Mouse (Mus musculus) embryonic fibroblast, embryonic 13.5 days (primary cell): ENCODE results near the gene Nsl1. TPM values are rescaled to one million over a fixed set of nuclear protein-coding genes. Genes with fewer than 3 reads are reported as not detected.

ENCODE experiments used
- H3K27ac ChIP-seq: 2 replicates; pipeline ENCODE4 v1.5.1; 2012; ENCODE audit warnings: low read length, control low read depth, inconsistent platforms; ENCODE audit not compliant: insufficient read depth
- H3K4me1 ChIP-seq: 2 replicates; pipeline ENCODE4 v1.6.1; 2011; ENCODE audit warnings: low read length; ENCODE audit not compliant: control insufficient read depth, insufficient read depth
- H3K4me3 ChIP-seq: 2 replicates; pipeline ENCODE4 v1.5.1; 2011; ENCODE audit warnings: mild to moderate bottlenecking, control low read depth, low read length; ENCODE audit not compliant: insufficient read depth
- CTCF ChIP-seq: IDR thresholded peaks from 2 replicates; pipeline ENCODE4 v1.5.1; 2011; ENCODE audit warnings: mild to moderate bottlenecking, control low read depth, low read length, moderate library complexity, borderline replicate concordance; ENCODE audit not compliant: insufficient read depth
- POLR2A ChIP-seq: IDR thresholded peaks from 2 replicates; pipeline ENCODE4 v1.6.1; 2011; ENCODE audit warnings: low read depth, mild to moderate bottlenecking, control low read depth, low read length, moderate library complexity
- polyA plus RNA-seq: library from polyadenylated mRNA; stranded (reverse); fragments of >200 nt; gene quantifications from 2 replicates; pipeline ENCODE4 v1.2.4, GENCODE M21; 2011; ENCODE audit warnings: low read depth; ENCODE audit not compliant: missing spikeins, insufficient read length

The Nsl1 gene
- polyA plus RNA-seq, 1 experiment, result 11.7 TPM

GRCm38 (mm10) chr1:191089355-191089754 is 26.5 kb downstream of the Nsl1 start:
- Histone ChIP-seq H3K27ac (no peak overlapping the region), H3K4me1 (no peaks in the 10 kb centered on the region), H3K4me3 (no peak overlapping the region)
- TF ChIP-seq CTCF (no peak), POLR2A (no peak)

DNA sequence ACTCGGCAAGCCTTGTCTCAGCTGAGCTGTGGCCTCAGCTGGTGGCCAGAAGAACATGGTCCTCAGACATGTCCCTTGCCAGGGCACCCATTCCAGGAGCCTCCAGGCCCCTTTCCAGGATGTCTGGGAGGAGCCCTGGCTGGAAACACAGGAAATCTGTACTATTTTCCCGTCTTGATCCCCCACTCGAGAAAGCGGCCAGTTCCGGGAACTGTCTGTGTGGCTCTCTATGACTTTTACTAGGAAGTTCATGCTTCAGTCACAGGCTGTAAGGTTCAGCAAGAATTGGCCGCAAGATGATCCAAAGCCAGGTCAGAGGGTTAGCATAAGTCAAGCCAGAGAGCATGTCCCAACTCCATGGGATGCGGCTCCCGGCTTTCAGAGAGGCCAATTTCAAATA is 29.2 kb downstream of the Nsl1 start:
- Histone ChIP-seq H3K4me1 (no peaks in the 10 kb centered on the region), H3K4me3 (no peak overlapping the region), H3K27ac (no peak overlapping the region)
- TF ChIP-seq CTCF (no peak), POLR2A (no peak)

- no peak overlapping the region for H3K4me3 ChIP-seq
- H3K4me1 ChIP-seq, result no peaks in the 10 kb centered on the region
- TF ChIP-seq POLR2A (no peak), CTCF (no peak)
- H3K27ac ChIP-seq, result no peak overlapping the region
Observed at GRCm38 (mm10) chr1:191093578-191093977, 30.8 kb downstream of the Nsl1 start.

DNA sequence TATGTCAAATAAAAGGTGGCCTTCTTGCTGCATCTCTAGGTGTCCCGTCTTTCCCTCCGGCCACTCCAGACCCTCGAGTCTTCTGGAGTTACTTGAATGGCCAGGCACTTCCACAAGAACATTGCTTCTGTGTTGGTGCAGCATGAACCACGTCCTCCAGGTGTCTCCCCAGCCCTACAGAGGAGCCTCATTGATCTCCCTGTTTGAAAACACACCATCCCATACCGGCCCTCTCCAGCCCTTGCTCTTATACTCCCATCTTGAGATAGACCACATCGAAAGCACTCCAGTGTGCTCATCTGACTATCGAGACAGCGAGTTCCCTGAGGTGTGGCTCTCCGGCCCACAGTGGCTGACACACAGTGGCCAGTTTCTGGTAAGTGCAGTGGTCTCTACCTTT is 32.2 kb downstream of the Nsl1 start:
- H3K4me1 ChIP-seq, result no peaks in the 10 kb centered on the region
- no peak for TF ChIP-seq POLR2A
- TF ChIP-seq CTCF, result peak; percentile 44; the same call in 1 of the 2 replicates
- H3K4me3 ChIP-seq, result no peak overlapping the region

DNA sequence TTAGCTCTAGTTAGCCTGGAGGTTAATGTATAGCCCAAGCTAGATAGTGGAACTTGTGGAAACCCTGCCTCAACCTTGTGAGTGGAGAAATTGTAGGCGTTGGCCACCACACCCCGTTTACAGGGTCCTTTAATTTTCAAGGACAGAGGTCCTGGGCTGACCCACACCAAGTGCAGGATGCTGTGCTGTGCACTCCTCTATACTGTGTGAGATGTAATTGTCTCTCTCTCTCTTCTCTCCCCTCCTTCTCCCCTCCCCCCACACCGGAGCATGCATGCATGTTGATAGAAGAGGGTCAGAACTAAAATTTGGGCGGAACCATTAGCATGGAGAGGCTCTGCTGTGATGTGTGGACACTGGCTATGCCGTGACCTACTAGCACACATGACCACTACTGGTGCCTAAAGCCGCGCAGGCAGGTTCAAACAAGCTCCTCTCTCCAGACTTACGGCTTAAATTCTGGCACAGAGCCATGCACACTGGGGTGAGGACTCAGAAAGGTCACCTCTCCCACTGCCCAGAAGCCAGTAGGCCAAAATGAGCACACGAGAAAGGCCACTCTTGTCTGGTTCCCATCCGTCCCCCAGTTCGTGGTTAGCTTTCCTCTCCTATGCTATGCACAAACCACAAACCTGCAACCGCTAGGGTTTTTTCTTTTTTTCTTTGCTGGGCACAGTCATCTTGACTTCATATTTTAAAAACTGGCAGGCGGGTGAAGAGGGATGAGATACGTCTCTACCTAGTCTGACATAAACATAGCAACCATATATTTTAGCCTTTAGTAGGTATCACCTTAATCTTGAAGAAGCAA is 34.3 kb downstream of the Nsl1 start:
- Histone ChIP-seq H3K4me3 (no peak overlapping the region), H3K27ac (no peak overlapping the region), H3K4me1 (no peaks in the 10 kb centered on the region)
- TF ChIP-seq CTCF, result no peak
- no peak for TF ChIP-seq POLR2A

More for the DNA sequence above, 32.2 kb downstream of the Nsl1 start:
- H3K27ac ChIP-seq, result no peak overlapping the region

GRCm38 (mm10) chr1:191097802-191098747 is 35.3 kb downstream of the Nsl1 start, which contains the start of gene Batf3:
Gene Batf3 (plus strand): TSS chr1:191097847.
- no peak for TF ChIP-seq POLR2A
- peak; percentile 15; the same call in 1 of the 2 replicates for TF ChIP-seq CTCF
- Histone ChIP-seq H3K27ac (no peak within 1 kb of the TSS), H3K4me1 (no peaks in the 10 kb centered on the region), H3K4me3 (peak within 1 kb of the TSS; percentile 60)

DNA sequence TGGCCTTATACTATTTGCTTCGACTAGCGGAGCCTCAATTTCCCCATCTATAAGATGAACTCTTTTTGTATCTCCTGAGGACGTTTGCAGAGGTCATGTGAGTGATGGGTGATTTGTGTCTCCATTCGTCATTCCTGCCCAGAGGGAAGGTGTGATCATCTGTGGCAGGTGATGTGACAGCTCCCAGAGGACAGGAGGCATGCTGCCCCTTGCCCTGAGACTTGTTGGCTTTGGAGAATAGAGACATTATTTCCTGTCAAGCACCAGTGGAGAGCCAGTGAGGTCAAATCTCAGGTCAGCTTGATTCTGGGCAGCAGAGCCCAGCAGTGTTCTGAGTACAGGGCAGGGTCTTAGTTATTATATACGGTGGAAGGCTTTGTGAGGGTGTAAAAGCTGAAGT is 36.3 kb downstream of the Nsl1 start:
- Histone ChIP-seq H3K4me1 (no peaks in the 10 kb centered on the region), H3K27ac (no peak overlapping the region), H3K4me3 (no peak overlapping the region)
- no peak for TF ChIP-seq CTCF
- no peak for TF ChIP-seq POLR2A

DNA sequence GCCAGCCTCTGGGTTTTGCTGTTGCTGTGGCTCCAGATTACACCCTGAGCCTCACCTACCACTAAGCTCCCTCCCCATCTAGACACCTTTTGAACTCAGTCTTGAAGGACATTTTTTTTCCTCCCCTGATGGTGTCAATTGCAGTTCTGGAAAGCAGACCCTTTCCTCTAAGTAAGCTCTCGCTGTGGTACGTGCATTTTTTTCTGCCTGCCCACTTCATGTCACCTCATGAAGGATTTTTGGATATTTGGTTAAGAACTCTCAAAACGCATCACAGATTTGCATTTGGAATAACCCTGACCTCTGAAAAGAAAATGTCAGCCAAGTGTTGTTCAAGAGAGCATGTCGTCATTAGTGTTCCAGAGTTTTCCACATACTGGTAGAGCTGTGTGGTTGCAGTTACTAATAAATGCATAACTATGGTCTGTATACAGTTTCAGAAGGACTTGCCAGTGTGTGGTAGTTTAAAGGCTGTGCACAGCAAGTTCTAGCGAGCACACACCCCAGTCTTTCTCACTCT is 37.0 kb downstream of the Nsl1 start:
- no peak overlapping the region for H3K4me3 ChIP-seq
- TF ChIP-seq CTCF (no peak), POLR2A (no peak)

DNA sequence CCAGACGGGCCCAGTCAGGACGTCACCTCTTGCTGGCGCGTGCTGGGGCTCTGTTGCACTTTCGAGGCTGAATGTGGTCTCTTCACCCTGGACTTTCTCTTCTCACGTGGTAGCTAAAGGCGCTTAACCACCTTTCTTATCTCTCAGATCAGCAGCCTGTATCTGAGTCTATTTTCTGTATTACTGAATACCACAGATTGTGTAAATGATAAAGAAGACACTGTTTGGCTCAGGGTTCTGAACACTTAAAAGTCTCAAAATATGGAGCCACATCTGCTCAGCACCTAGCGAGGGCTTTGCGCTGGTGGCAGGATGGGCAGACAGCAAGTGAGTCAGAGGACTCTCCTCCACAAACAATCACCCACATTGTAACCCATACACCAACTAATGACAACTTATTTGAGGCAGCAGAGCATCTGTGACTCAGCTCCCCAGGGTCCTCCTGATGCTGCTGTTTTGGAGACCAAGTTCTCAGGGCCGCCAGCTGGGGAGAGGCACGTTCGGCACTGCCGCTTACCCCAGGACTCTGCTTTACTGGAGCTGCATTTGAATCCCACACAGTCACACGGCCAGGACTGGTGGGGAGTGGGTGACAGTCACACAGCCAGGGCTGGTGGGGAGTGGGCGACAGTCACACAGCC is 40.0 kb downstream of the Nsl1 start:
- TF ChIP-seq POLR2A, result no peak
- TF ChIP-seq CTCF, result no peak
- Histone ChIP-seq H3K4me3 (no peak overlapping the region), H3K27ac (no peak overlapping the region), H3K4me1 (no peaks in the 10 kb centered on the region)

More for the DNA sequence above, 37.0 kb downstream of the Nsl1 start:
- Histone ChIP-seq H3K27ac (no peak overlapping the region), H3K4me1 (no peaks in the 10 kb centered on the region)
